Mouse (Mus musculus) thymus, adult 2 months (tissue): Measurements from ENCODE around the gene Lctl. TPM values are rescaled to one million over a fixed set of nuclear protein-coding genes. Genes with fewer than 3 reads are reported as not detected.

ENCODE experiments used
- DNase-seq: peaks from one replicate; pipeline ENCODE4 v3.0.0; 2021
- H3K27ac ChIP-seq: fragments of 200-500 bp; 2 replicates; pipeline ENCODE4 v1.5.1; 2012; ENCODE audit warnings: low read length, control low read depth; ENCODE audit not compliant: control insufficient read depth, insufficient read depth
- H3K27me3 ChIP-seq: fragments of 200-500 bp; 2 replicates; pipeline ENCODE4 v1.6.1; 2012; ENCODE audit warnings: mild to moderate bottlenecking, low read length, moderate library complexity, mixed read lengths; ENCODE audit not compliant: control insufficient read depth, insufficient read depth
- H3K36me3 ChIP-seq: fragments of 200-500 bp; 2 replicates; pipeline ENCODE4 v1.6.1; 2012; ENCODE audit warnings: mild to moderate bottlenecking, low read length, moderate library complexity; ENCODE audit not compliant: control insufficient read depth, insufficient read depth
- H3K4me1 ChIP-seq: fragments of 200-500 bp; replicated peaks from 2 replicates; pipeline ENCODE4 v1.6.1; 2012; ENCODE audit warnings: low read length; ENCODE audit not compliant: control insufficient read depth, insufficient read depth
- H3K4me3 ChIP-seq: fragments of 200-500 bp; 2 replicates; pipeline ENCODE4 v1.5.1; 2012; ENCODE audit warnings: mild to moderate bottlenecking, low read length, control low read depth, moderate library complexity; ENCODE audit not compliant: control insufficient read depth, insufficient read depth
- CTCF ChIP-seq: fragments of 200-500 bp; IDR thresholded peaks from 2 replicates; pipeline ENCODE4 v1.5.1; 2012; ENCODE audit warnings: mild to moderate bottlenecking, control low read depth, low read length, moderate library complexity, borderline replicate concordance; ENCODE audit not compliant: control insufficient read depth, poor library complexity, insufficient read depth; ENCODE audit errors: extremely low read depth
- POLR2A ChIP-seq: fragments of 200-500 bp; IDR thresholded peaks from 2 replicates; pipeline ENCODE4 v1.6.1; 2012; ENCODE audit warnings: mild to moderate bottlenecking, low read length, control low read depth, moderate library complexity; ENCODE audit not compliant: control insufficient read depth, poor library complexity, insufficient read depth; ENCODE audit errors: extremely low read depth
- WGBS: fragments of 180-500 bp; shearing (Covaris S2); methylation state at CpG from one replicate; pipeline ENCODE4 v1.1.7; 2018; 5-methylcytosine and 5-hydroxymethylcytosine counted together
- polyA plus RNA-seq: library from polyadenylated mRNA; depleted of rRNA; stranded (reverse); fragments of >200 nt; gene quantifications from 2 replicates; pipeline ENCODE4 v1.2.3, GENCODE M21; 2012

Lctl gene
- polyA plus RNA-seq, 1 experiment = 2.7 TPM

DNA sequence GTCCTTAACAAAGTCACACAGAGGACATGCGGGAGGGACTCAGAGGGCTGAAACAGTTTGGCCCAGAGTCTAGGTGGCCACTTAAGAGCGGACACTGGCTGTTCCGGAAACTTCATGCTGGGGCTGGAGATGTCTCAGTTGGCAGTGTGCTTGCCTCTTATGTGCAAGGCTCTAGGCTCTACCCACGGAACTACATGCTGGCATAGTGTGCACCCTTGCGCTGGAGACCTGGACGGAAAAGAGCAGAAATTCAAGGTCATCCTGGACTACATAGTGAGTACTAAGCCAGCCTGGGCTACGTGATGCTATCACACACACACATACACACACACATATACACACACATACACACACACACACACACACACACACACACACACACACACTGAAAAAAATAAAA, 28.6 kb upstream of the Lctl start:
- no peak overlapping the region for H3K27ac ChIP-seq
- WGBS = 95% methylated on average over 7 of the region's 7 CpGs
- H3K27me3 ChIP-seq = no peaks in the 10 kb centered on the region
- H3K36me3 ChIP-seq = no peaks in the 10 kb centered on the region
- no peak for DNase-seq
- no peak overlapping the region for H3K4me3 ChIP-seq
- H3K4me1 ChIP-seq = no peaks in the 10 kb centered on the region
- no peak for TF ChIP-seq POLR2A
- TF ChIP-seq CTCF = no peak

- Histone ChIP-seq H3K27me3 (no peaks in the 10 kb centered on the region), H3K4me3 (no peak overlapping the region), H3K27ac (no peak overlapping the region), H3K36me3 (no peaks in the 10 kb centered on the region), H3K4me1 (no peaks in the 10 kb centered on the region)
- TF ChIP-seq CTCF (no peak), POLR2A (no peak)
- DNase-seq = no peak
- 34% methylated on average over 12 of the region's 12 CpGs for WGBS
Observed at GRCm38 (mm10) chr9:64089004-64089403, 27.9 kb upstream of the Lctl start.

DNA sequence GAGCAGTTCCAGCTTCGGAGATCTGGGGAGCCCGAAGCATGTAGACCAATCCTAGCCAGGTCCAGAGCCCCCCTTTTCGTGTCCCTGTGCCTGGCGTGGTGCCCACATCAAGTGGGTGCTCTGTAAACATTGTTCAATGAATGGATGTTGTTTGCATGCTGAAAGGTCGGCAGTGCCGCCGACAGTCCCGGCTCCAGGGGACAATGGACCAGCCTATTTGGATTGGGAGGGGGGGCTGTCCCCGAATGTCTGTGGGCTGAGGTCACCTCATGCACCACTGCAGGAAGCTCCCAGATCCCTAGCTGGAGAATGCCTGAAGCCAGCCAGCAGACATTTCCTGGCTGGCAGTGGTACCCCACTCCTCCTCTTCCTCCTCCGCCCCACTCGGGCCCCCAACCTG, 22.9 kb upstream of the Lctl start:
- Histone ChIP-seq H3K27me3 (no peaks in the 10 kb centered on the region), H3K4me3 (no peak overlapping the region), H3K27ac (no peak overlapping the region), H3K36me3 (no peaks in the 10 kb centered on the region), H3K4me1 (no peaks in the 10 kb centered on the region)
- WGBS = 90% methylated on average over 11 of the region's 11 CpGs
- no peak for DNase-seq
- TF ChIP-seq CTCF = no peak
- no peak for TF ChIP-seq POLR2A

- TF ChIP-seq CTCF (no peak), POLR2A (no peak)
Observed at GRCm38 (mm10) chr9:64098282-64098681, 18.7 kb upstream of the Lctl start.

DNA sequence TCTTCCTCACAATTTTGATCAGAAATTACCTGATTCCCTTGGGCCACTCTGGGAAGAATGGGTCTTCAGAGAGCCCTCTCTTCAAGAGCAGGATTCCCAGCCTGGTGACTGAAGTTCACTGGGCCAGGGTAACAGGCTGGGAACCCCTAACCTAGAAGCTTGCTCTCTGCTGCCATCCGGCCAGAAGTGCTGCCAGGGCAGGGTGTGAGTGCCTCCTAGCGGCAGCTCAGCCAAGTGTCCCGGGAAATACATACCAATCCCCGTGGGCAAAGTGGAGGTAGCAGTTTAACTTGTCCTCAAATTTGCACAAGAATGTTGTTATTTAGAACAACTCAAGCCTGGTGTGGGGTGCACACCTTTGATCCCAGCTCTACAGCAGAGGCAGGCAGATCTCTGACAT, 16.5 kb upstream of the Lctl start:
- peak; percentile 84 for DNase-seq
- peaks cover 3% of the 10 kb centered on the region for H3K4me1 ChIP-seq
- H3K36me3 ChIP-seq = no peaks in the 10 kb centered on the region
- H3K27me3 ChIP-seq = no peaks in the 10 kb centered on the region
- WGBS = 1% methylated on average over 4 of the region's 4 CpGs
- peak; percentile 93 for TF ChIP-seq CTCF
- no peak for TF ChIP-seq POLR2A
- no peak overlapping the region for H3K4me3 ChIP-seq
- H3K27ac ChIP-seq = no peak overlapping the region

More at GRCm38 (mm10) chr9:64098282-64098681, 18.7 kb upstream of the Lctl start:
- 96% methylated on average over 4 of the region's 4 CpGs for WGBS
- Histone ChIP-seq H3K4me3 (no peak overlapping the region), H3K4me1 (no peaks in the 10 kb centered on the region), H3K27me3 (no peaks in the 10 kb centered on the region), H3K27ac (no peak overlapping the region), H3K36me3 (no peaks in the 10 kb centered on the region)
- DNase-seq = no peak

DNA sequence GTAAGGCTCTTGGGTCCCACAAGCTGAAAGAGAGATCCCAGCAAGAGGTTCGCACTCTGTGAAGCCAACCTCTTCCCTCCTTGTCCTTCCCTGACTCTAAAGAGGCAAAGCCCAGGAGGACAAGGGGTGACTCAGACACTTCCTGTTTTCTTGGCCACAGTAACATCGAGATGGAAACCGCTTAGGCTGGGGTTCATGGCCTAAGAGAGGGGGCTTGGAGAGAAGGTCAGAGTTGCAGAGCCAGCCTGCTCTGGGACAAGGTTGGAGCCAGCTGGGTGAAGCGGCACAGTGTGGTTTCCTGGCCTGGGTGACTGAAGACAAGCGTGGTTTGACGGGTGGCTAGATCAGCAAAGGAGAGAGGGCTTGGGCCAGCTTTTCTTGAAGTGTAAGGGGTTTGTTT, 11.6 kb upstream of the Lctl start:
- TF ChIP-seq CTCF (no peak), POLR2A (no peak)
- no peak overlapping the region for H3K27ac ChIP-seq
- H3K4me1 ChIP-seq = peaks cover 7% of the 10 kb centered on the region
- WGBS = 23% methylated on average over 6 of the region's 6 CpGs
- H3K36me3 ChIP-seq = no peaks in the 10 kb centered on the region
- H3K4me3 ChIP-seq = no peak overlapping the region
- H3K27me3 ChIP-seq = no peaks in the 10 kb centered on the region
- no peak for DNase-seq

DNA sequence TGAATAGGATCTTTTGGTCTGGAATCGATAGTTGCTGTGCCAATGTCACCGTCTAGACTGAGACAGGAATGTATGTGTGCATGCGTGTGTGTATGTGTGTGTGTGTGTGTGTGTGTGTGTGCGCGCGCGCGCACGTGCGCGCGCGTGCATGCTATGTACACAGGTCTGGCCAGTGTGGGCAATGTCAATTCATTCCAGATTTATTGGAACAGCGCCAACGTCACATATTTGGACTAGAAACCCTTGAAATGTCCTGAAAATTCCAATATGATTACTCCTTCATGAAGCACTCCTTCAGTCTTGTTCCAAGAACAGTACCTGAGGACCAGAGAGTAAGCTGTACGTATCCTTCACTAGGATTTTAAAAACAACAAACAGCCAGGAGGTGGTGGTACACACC, 6.4 kb upstream of the Lctl start:
- DNase-seq = no peak
- Histone ChIP-seq H3K27ac (no peak overlapping the region), H3K36me3 (no peaks in the 10 kb centered on the region), H3K27me3 (no peaks in the 10 kb centered on the region), H3K4me3 (no peak overlapping the region), H3K4me1 (peaks cover 3% of the 10 kb centered on the region)
- 96% methylated on average over 16 of the region's 16 CpGs for WGBS
- TF ChIP-seq CTCF (no peak), POLR2A (no peak)
